Mouse (Mus musculus) neural tube, embryonic 14.5 days (tissue): ENCODE results near the gene Cep57l1. TPM values are rescaled to one million over a fixed set of nuclear protein-coding genes. Genes with fewer than 3 reads are reported as not detected.

Source experiments
- ATAC-seq: fragments of 200-750 bp; cut with Nextera tagmentation; 2 replicates; pipeline ENCODE4 v1.8.0; 2017; ENCODE audit warnings: low read depth, mild to moderate bottlenecking, moderate TSS enrichment, moderate library complexity
- H3K27ac ChIP-seq: fragments of 300-500 bp; sonication (generic); 2 replicates; pipeline ENCODE4 v1.5.1; 2014; ENCODE audit warnings: low read depth, mild to moderate bottlenecking, control low read depth, low read length, moderate library complexity, mixed read lengths
- H3K27me3 ChIP-seq: fragments of 300-500 bp; sonication (generic); 2 replicates; pipeline ENCODE4 v1.6.1; 2014; ENCODE audit warnings: low read length; ENCODE audit not compliant: control insufficient read depth, insufficient read depth
- H3K36me3 ChIP-seq: fragments of 300-500 bp; sonication (generic); 2 replicates; pipeline ENCODE4 v1.6.1; 2014; ENCODE audit warnings: low read length, mixed read lengths; ENCODE audit not compliant: control insufficient read depth, insufficient read depth
- H3K4me1 ChIP-seq: fragments of 300-500 bp; sonication (generic); 2 replicates; pipeline ENCODE4 v1.6.1; 2014; ENCODE audit warnings: low read length; ENCODE audit not compliant: control insufficient read depth, insufficient read depth
- H3K4me2 ChIP-seq: fragments of 300-500 bp; sonication (generic); 2 replicates; pipeline ENCODE4 v1.6.1; 2014; ENCODE audit warnings: mild to moderate bottlenecking, low read depth, low read length, control low read depth
- H3K4me3 ChIP-seq: fragments of 300-500 bp; sonication (generic); 2 replicates; pipeline ENCODE4 v1.5.1; 2014; ENCODE audit warnings: low read depth, low read length, control low read depth, mixed read lengths
- H3K9ac ChIP-seq: fragments of 300-500 bp; sonication (generic); replicated peaks from 2 replicates; pipeline ENCODE4 v1.6.1; 2014; ENCODE audit warnings: low read depth, mild to moderate bottlenecking, control low read depth, low read length, mixed read lengths
- H3K9me3 ChIP-seq: fragments of 300-500 bp; sonication (generic); 2 replicates; pipeline ENCODE4 v1.6.1; 2016; ENCODE audit warnings: low read length; ENCODE audit not compliant: control insufficient read depth
- WGBS: fragments of 180-500 bp; shearing (Covaris S2); extraction: QIAGEN DNeasy Blood & Tissue Kit; methylation state at CpG from one replicate; pipeline ENCODE4 v1.1.7; 2014; 5-methylcytosine and 5-hydroxymethylcytosine counted together
- polyA plus RNA-seq: library from polyadenylated mRNA; unstranded; fragments of >200 nt; fragmentation: Nextera tagmentation; extraction: Ambion mirVana; gene quantifications from 2 replicates; pipeline ENCODE4 v1.2.1, GENCODE M21; 2014

Gene Cep57l1
- polyA plus RNA-seq, 1 experiment from 2014 or later = 15.8 TPM

GRCm38 (mm10) chr10:41763741-41764385 lies 45.8 kb downstream of the Cep57l1 start:
- ATAC-seq = no peak
- H3K4me1 ChIP-seq = no peaks in the 10 kb centered on the region
- H3K27ac ChIP-seq = no peak overlapping the region
- H3K4me3 ChIP-seq = no peak overlapping the region
- 81% methylated on average over 3 of the region's 3 CpGs for WGBS
- H3K4me2 ChIP-seq = no peak overlapping the region
- H3K9me3 ChIP-seq = no peaks in the 10 kb centered on the region
- no peaks in the 10 kb centered on the region for H3K27me3 ChIP-seq
- H3K36me3 ChIP-seq = no peaks in the 10 kb centered on the region
- H3K9ac ChIP-seq = no peak overlapping the region

- no peak overlapping the region for H3K4me2 ChIP-seq
- no peaks in the 10 kb centered on the region for H3K36me3 ChIP-seq
- no peak overlapping the region for H3K27ac ChIP-seq
- WGBS = 69% methylated on average over 3 of the region's 3 CpGs
- H3K4me3 ChIP-seq = no peak overlapping the region
- no peaks in the 10 kb centered on the region for H3K9me3 ChIP-seq
- no peaks in the 10 kb centered on the region for H3K4me1 ChIP-seq
- H3K9ac ChIP-seq = no peak overlapping the region
- no peaks in the 10 kb centered on the region for H3K27me3 ChIP-seq
- ATAC-seq = no peak
Observed at GRCm38 (mm10) chr10:41760866-41761265, 48.8 kb downstream of the Cep57l1 start.

- ATAC-seq = no peak
- Histone ChIP-seq H3K4me1 (no peaks in the 10 kb centered on the region), H3K9ac (no peak overlapping the region), H3K9me3 (no peaks in the 10 kb centered on the region), H3K36me3 (no peaks in the 10 kb centered on the region), H3K27ac (no peak overlapping the region), H3K4me2 (no peak overlapping the region), H3K27me3 (no peaks in the 10 kb centered on the region), H3K4me3 (no peak overlapping the region)
Observed at GRCm38 (mm10) chr10:41758041-41758440, 51.6 kb downstream of the Cep57l1 start.

GRCm38 (mm10) chr10:41757226-41757625 lies 52.4 kb downstream of the Cep57l1 start:
- H3K9me3 ChIP-seq = no peaks in the 10 kb centered on the region
- H3K4me2 ChIP-seq = no peak overlapping the region
- H3K27ac ChIP-seq = no peak overlapping the region
- WGBS = 93% methylated on average over 5 of the region's 5 CpGs
- no peak for ATAC-seq
- H3K4me1 ChIP-seq = no peaks in the 10 kb centered on the region
- no peaks in the 10 kb centered on the region for H3K27me3 ChIP-seq
- H3K9ac ChIP-seq = no peak overlapping the region
- no peaks in the 10 kb centered on the region for H3K36me3 ChIP-seq
- H3K4me3 ChIP-seq = no peak overlapping the region

GRCm38 (mm10) chr10:41751867-41752480 lies 57.7 kb downstream of the Cep57l1 start:
- no peak for ATAC-seq
- Histone ChIP-seq H3K36me3 (no peaks in the 10 kb centered on the region), H3K4me2 (no peak overlapping the region), H3K27me3 (no peaks in the 10 kb centered on the region), H3K4me1 (no peaks in the 10 kb centered on the region), H3K9ac (no peak overlapping the region), H3K4me3 (no peak overlapping the region), H3K27ac (no peak overlapping the region), H3K9me3 (no peaks in the 10 kb centered on the region)
- WGBS = 88% methylated on average over 14 of the region's 14 CpGs

GRCm38 (mm10) chr10:41749306-41749705 lies 60.4 kb downstream of the Cep57l1 start:
- H3K36me3 ChIP-seq = no peaks in the 10 kb centered on the region
- no peaks in the 10 kb centered on the region for H3K27me3 ChIP-seq
- H3K9ac ChIP-seq = no peak overlapping the region
- H3K4me2 ChIP-seq = no peak overlapping the region
- H3K9me3 ChIP-seq = no peaks in the 10 kb centered on the region
- H3K27ac ChIP-seq = no peak overlapping the region
- H3K4me3 ChIP-seq = no peak overlapping the region
- 85% methylated on average over 3 of the region's 3 CpGs for WGBS
- no peak for ATAC-seq
- H3K4me1 ChIP-seq = no peaks in the 10 kb centered on the region

- WGBS = 75% methylated on average over 5 of the region's 5 CpGs
- 0 out of 2 replicates have a peak, but pooled peaks have one; percentile 38 for ATAC-seq
- H3K27me3 ChIP-seq = no peaks in the 10 kb centered on the region
- H3K27ac ChIP-seq = no peak overlapping the region
- H3K4me3 ChIP-seq = no peak overlapping the region
- no peaks in the 10 kb centered on the region for H3K9me3 ChIP-seq
- H3K36me3 ChIP-seq = no peaks in the 10 kb centered on the region
- no peak overlapping the region for H3K9ac ChIP-seq
- H3K4me1 ChIP-seq = no peaks in the 10 kb centered on the region
- H3K4me2 ChIP-seq = no peak overlapping the region
Observed at GRCm38 (mm10) chr10:41746554-41746953, 63.1 kb downstream of the Cep57l1 start.

- Histone ChIP-seq H3K4me2 (no peak overlapping the region), H3K4me3 (no peak overlapping the region), H3K36me3 (no peaks in the 10 kb centered on the region), H3K9me3 (no peaks in the 10 kb centered on the region), H3K27me3 (no peaks in the 10 kb centered on the region), H3K27ac (no peak overlapping the region), H3K4me1 (no peaks in the 10 kb centered on the region), H3K9ac (no peak overlapping the region)
- ATAC-seq = no peak
- 85% methylated on average over 4 of the region's 4 CpGs for WGBS
Observed at GRCm38 (mm10) chr10:41744006-41744405, 65.7 kb downstream of the Cep57l1 start.

- no peak overlapping the region for H3K27ac ChIP-seq
- H3K9me3 ChIP-seq = no peaks in the 10 kb centered on the region
- no peaks in the 10 kb centered on the region for H3K27me3 ChIP-seq
- H3K4me3 ChIP-seq = no peak overlapping the region
- no peaks in the 10 kb centered on the region for H3K36me3 ChIP-seq
- H3K4me2 ChIP-seq = no peak overlapping the region
- no peaks in the 10 kb centered on the region for H3K4me1 ChIP-seq
- no peak for ATAC-seq
- 86% methylated on average over 2 of the region's 2 CpGs for WGBS
- H3K9ac ChIP-seq = no peak overlapping the region
Observed at GRCm38 (mm10) chr10:41740221-41740620, 69.5 kb downstream of the Cep57l1 start.
